Mouse (Mus musculus) heart, postnatal 0 days (tissue): ENCODE measurements around the gene Tnfsf9.

Experiments
- CTCF ChIP-seq: IDR thresholded peaks from 2 replicates; pipeline ENCODE4 v1.5.1; 2016; ENCODE audit warnings: antibody characterized with exemption, control low read depth, low read depth
- EP300 ChIP-seq: IDR thresholded peaks from 2 replicates; pipeline ENCODE4 v1.6.1; 2016; ENCODE audit warnings: antibody characterized with exemption, low read depth

- TF ChIP-seq CTCF = no peak
- TF ChIP-seq EP300 = no peak
Measured at GRCm38 (mm10) chr17:57095855-57096622, 9.1 kb upstream of the Tnfsf9 start.
